Mouse (Mus musculus): ENCODE measurements around the gene Mettl9.

- TF ChIP-seq CTCF (IDR thresholded peaks at IDR 0.05; ENCODE audit: insufficient read depth, low read depth, low read length) (no peak), POLR2A (IDR thresholded peaks at IDR 0.05; ENCODE audit: insufficient read depth, low read depth, low read length) (no peak)
Observed at GRCm38 (mm10) chr7:121043510-121043909, 9.3 kb downstream of the Mettl9 start.
